Mouse (Mus musculus) heart, postnatal 0 days (tissue): ENCODE measurements at regions not wholly inside any gene's neighbourhood (a gene's known extent, or its start where the extent isn't known, plus 50 kb on each side); places are given as distances from the start of the nearest gene placed in this dataset.

Source experiments
- CTCF ChIP-seq: IDR thresholded peaks from 2 replicates; pipeline ENCODE4 v1.5.1; 2016; ENCODE audit warnings: antibody characterized with exemption, control low read depth, low read depth
- EP300 ChIP-seq: IDR thresholded peaks from 2 replicates; pipeline ENCODE4 v1.6.1; 2016; ENCODE audit warnings: antibody characterized with exemption, low read depth

- TF ChIP-seq CTCF: no peak
- no peak for TF ChIP-seq EP300
Observed at GRCm38 (mm10) chr5:97166128-97166883, 54.9 kb upstream of the Paqr3 start.
